Mouse (Mus musculus) R1 (cell line): ENCODE data around the gene Nos1ap.

ENCODE experiments used
- DNase-seq: peaks from one replicate; pipeline ENCODE4 v3.0.0-alpha.2; 2018; ENCODE audit warnings: low read depth, low spot score

The Nos1ap gene

GRCm38 (mm10) chr1:170546297-170546696 lies 43.4 kb downstream of the Nos1ap start:
- no peak for DNase-seq

DNA sequence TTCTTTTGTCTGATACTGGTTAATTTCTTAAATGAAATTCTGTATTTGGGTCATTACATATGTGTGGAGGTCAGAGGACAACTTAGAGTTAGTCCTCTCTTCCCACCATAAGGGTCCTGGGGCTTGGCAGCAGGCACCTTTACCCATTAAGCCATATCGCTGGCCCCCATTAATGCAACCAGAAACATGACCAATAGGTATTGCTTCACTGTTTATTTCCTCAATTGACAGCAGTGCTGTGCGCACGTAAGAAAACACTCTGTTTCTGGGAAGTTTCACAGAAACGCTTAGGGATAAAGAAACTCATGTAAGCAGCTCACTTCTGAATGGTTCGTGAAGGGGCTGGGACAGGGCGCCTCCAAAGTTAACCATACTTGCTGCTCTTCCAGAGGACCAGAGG lies 44.4 kb downstream of the Nos1ap start:
- no peak for DNase-seq

- DNase-seq: no peak
These were observed 50.2 kb downstream of the Nos1ap start for GRCm38 (mm10) chr1:170539507-170539906.

GRCm38 (mm10) chr1:170538481-170539061 lies 51.1 kb downstream of the Nos1ap start:
- no peak for DNase-seq

DNA sequence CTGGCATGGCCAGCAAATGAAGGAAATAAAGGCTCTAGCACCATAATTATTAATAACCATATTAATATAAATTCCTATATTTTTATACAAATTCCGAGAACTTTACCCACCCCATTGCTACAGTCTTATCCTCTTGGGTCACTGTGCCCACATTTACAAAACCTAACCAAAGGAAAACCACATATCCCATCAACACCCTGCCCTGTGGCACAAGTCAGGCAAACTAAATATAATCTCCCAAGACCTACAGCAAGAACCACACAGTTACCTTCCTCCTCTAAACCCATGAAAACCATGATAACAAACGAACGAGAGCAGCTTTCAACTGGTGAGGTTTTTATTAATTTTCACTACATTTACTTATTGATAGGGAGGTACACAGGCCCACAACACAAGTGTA lies 53.3 kb downstream of the Nos1ap start:
- no peak for DNase-seq

- no peak for DNase-seq
These were observed 54.4 kb downstream of the Nos1ap start for GRCm38 (mm10) chr1:170535221-170535620.

DNA sequence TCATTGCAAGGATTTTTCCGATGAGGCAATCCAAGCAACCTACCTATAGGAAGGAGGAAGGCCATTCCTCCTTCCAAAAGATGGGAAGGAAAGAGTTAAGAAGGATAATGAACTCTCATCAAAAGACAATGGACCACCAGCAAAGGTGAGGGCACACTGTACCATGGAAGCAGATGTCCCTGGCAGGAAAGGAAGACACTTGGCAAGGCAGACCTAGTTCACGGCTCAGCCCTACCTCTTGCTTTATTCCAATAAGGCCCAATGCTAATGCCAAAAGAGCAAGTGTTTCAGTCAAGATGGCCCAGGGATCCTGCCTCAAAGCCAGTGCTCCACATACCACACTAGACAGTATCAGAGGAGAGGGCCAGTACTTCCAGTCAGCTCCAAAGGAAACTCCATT lies 58.4 kb downstream of the Nos1ap start:
- no peak for DNase-seq

GRCm38 (mm10) chr1:170530456-170530855 lies 59.2 kb downstream of the Nos1ap start:
- DNase-seq: no peak

DNA sequence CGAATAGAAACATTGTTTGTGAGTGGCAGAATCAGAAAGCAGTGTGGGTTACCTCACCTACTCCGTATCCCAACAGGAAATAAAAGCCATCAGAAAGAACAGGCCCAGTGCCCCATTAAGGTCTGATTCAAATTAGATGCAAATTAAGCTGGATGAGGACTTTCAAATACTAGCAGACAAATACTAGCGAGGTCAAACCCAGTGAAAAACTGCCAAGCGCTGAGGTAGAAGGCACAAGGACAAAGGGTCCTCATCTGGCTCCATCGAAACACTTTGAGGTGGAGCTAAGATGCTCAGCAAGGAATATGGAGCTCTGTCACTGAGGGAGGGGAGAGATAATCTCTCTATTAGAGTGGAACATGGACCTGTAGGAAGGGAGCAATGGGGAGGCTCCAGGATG lies 66.8 kb downstream of the Nos1ap start:
- no peak for DNase-seq

- peak; percentile 90 for DNase-seq
These were observed 68.0 kb downstream of the Nos1ap start for GRCm38 (mm10) chr1:170521520-170522205.

GRCm38 (mm10) chr1:170520206-170520605 lies 69.5 kb downstream of the Nos1ap start:
- no peak for DNase-seq

DNA sequence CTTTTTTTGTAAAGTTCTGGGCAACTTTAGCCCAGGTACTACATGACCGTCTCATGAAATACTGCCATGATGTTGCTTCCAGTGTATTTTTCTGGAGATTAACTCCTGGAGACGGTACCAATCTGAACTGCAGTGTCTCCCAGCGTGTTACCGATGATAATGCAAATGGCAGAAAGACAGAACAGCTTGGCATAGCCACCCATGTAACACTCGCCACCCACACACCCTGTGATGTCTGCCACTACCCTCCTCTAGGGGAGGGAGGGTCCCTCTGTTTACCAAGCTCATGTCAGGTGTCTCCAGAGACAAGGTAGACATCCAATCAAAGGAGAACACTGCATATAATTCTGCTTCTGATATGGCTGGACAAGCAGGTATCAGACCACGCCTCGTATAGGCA lies 70.0 kb downstream of the Nos1ap start:
- DNase-seq: no peak

DNA sequence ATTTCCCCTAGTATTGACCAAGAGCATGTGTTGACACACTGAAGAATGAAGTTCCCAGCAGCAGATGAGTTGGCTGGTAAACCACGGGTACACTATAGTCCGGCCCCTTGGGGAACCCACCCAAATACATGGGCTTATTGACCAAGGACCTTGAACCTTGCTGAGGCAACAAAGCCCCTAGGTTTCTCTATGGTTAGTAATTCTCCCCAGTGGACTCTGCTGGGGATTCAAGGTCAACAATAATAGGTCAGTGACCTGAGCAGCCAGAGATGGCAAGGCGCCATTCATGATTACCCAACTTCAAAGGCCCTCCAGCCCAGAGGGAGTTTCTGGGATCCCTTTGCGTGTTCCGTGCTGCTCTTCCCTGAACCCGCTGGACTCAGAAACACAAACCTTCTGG lies 73.5 kb downstream of the Nos1ap start:
- DNase-seq: no peak

DNA sequence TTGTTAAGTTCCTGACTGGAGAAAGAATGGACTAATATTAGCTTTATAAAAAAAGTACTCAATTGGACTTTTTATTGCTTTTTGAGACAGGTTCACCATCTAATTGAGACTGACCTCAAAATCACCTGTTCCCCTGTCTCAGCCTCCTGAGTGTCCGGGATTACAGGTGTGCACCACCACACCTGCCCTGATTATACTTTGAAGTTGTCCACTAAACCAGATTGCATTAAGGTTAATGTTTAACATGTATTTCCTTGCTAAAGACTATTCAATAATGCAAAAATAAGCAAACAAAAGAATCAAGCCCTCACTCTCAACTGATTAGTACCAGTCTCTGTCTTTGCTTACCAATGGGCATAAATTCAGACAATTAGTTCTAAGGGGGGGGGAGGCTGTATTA lies 74.2 kb downstream of the Nos1ap start:
- DNase-seq: no peak

GRCm38 (mm10) chr1:170514226-170514625 lies 75.4 kb downstream of the Nos1ap start:
- peak; percentile 10 for DNase-seq

GRCm38 (mm10) chr1:170512429-170513097 lies 77.1 kb downstream of the Nos1ap start:
- DNase-seq: no peak

DNA sequence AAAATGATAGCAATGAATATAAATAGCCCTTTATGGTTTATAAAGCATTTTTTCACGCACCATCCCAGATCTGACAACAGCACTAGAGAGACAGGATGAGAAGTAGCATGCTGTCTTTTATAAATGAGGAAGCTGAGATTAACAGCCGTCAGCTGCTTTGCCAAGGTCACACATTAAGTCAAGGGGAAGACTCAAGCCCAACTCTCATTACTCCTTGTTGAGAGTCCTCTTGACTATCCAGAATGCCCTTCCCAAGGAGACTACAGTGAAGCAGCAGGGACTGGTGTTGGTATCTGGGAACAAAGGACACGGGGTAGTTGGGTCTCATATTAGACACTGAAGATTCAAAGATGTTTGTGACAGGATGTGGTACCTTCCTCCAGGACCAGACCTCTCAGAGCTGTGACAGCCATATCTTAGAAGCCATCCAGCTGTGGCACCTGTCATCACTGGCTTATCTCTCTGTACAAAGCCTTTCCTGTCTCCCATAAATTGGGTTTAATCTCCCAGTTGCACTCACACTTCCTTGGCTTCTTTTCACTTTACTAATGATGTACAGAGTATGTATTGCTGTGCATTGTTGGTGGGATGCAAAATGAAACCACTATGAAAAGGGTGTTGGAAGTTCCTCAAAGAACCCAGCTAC lies 78.9 kb downstream of the Nos1ap start:
- DNase-seq: no peak

- DNase-seq: no peak
These were observed 83.4 kb downstream of the Nos1ap start for GRCm38 (mm10) chr1:170506309-170506708.

DNA sequence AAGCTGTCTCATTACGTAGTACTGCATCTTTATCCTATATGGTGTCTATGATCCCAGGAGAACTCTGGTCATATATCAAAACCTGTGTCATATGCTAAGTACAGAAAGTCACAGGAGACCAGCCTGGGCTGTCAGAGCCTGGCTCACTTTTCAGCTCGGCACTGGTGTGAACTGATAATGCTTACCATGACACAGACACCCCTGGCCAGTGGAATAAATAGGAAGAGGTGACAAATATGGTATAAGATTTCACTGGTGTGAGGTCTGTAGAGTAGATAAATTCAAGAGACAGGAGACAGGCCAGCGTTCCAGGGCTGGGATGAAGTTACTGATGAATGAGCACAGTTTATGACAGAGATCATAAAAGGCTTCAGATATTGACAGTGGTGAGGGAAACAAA lies 84.6 kb downstream of the Nos1ap start:
- no peak for DNase-seq

GRCm38 (mm10) chr1:170504378-170504777 lies 85.3 kb downstream of the Nos1ap start:
- no peak for DNase-seq

GRCm38 (mm10) chr1:170503277-170503739 lies 86.4 kb downstream of the Nos1ap start:
- DNase-seq: no peak

- no peak for DNase-seq
These were observed 87.0 kb downstream of the Nos1ap start for GRCm38 (mm10) chr1:170502491-170503276.
